Mouse (Mus musculus) embryo, embryonic 9.5 days (tissue): ENCODE results near the gene App.

ENCODE experiments used
- DNase-seq: peaks from one replicate; pipeline ENCODE4 v3.0.0-alpha.2; 2017; ENCODE audit errors: extremely low spot score

The App gene

DNA sequence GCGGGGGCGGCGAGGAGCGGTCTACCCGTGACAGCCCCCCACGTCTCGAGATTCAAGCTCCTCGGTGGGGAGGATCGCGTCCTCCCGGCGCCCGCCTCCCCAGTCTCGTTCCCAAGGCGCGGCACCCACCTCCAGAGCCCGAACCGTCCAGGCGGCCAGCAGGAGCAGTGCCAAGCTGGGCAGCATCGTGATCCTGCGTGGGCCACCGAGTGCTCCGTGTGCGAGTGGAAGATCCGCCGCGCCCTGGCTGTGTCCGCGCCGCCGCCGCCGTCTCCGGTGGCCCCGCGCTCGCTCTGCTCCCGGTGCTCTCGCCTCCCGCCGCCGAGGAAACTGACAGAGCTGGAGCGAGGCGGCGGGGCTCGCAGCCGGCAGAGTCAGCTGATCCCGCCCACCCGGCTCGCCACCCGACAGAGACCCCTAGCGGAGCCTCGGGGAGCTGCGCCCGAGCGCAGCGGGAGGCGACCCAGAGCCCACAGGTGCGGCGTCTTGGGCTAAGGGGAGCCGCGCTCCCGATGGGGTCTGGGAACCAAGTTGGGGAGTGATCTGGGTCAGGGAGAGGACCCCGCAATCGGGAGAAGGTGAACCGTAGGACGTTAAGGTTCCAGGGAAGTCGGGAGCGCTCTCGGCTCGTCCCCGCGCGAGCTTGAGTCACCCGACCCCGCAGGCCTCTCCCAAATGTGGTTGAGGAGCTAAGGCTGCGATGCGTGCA lies at the start of gene App:
Gene App, minus strand, starts transcription at position 394 of the 709 bp plus-strand sequence.
- DNase-seq: peak; percentile 90

DNA sequence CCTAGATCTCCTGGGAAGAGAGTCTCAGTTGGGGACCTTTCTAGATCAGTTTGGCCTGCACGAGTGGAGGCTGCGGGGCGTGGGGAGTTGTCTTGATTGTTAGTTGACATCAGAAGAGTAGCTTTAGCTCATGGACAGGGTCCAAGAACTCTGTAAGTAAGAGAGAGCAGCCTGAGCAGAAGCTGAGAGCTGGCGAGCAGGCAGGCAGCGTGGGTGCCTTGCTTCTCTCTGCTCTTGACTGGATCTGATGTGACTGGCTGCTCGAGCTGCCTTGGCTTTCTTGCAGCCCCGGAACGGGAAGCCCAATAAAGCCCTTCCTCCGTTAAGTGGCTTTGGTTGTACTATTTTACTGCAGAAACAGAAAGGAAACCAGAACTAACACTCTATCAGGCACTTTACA lies 42.3 kb upstream of the App start:
- no peak for DNase-seq

DNA sequence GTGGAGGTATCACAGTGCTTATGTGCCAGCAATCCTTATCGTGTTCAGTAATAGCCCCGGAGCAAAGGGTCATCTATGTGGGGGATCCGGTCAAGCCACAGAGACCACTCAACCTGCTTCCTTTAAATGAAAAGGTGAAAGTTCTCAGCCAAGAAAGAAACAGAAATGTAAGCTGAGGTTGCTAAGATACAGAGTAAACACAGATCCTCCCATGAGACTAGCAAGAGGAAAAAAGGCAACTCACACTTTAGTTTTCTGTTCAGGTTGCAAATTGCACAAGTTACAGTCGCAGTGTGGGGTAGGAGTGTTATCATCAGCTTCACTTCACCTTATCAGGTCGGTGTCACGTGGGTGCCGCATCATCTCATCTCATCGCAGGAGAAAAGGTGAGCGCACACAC lies 41.6 kb upstream of the App start:
- DNase-seq: no peak

DNA sequence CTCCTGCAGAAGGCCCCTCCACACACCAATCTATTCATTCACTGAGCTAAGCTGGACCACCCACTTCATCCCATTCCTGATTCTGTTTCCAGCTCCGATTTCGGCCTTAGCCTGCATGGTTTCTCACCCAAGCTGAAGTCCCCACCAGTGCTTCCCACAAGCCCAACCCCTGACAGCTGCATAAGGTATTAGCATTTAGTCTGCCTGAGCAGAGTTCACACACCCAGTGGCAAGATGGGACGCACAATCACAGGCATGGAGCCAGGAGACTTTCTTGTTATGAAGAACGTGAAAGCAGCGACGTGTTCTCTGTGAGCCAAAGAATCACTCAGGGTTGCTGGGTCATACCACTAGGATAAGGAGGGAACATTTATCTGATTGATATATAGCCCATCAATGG lies 22.1 kb upstream of the App start:
- no peak for DNase-seq

DNA sequence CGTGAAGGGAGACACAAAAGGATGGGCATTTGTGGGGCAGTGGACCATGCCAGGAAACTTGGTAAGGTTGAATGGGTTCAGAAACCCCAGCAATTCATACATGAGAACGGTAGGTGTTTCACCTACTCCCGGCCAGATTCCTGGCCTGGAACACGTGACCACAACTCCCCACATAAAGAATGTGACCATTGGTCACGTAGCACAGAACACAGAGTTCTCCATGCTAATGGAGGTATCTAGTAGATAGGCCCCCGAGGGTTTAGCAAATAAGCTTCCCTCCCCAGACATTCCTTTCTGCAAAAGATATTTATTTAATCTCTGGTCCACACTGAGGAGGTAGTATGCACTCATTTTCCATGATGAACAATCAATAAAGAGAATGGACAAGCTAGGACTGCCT lies 21.6 kb upstream of the App start:
- DNase-seq: no peak

DNA sequence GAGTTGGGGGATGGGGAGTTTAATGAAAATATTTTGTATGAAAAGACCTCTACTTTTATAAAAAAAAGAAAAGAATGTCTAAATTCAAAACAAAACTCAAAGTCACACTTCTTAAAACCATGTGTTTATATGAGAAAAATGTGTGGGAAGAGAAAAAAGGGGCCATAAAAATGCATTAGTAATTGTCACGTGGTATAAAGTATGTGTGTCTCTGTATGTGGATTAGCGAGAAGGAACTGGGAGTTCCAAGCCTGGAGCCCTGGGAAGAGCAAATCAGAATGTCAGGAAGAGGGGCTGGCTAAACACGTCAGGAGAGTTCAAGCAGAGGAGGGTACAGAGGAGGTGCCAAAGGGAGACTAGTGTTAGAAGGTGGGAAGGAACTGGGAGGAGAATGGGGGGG lies 7.9 kb upstream of the App start:
- DNase-seq: no peak

DNA sequence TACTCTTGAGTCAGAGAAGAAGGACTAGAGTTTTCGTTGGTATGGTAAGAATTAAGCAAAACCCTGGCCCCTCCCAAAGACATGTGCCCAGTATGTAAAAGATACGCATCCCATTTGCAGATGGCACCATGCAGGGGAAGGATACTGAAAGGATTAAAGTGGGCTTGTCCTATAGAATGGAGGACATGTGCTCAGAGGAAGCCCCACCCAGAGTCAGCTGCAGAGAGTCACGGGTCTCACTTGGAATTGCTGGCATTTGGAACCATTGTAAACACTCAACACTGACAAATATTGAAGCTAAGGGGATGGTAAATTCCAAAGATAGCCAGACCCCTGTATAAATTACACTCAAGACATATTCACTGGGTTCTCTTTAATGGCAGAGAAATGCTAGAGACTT lies 7.1 kb upstream of the App start:
- no peak for DNase-seq

DNA sequence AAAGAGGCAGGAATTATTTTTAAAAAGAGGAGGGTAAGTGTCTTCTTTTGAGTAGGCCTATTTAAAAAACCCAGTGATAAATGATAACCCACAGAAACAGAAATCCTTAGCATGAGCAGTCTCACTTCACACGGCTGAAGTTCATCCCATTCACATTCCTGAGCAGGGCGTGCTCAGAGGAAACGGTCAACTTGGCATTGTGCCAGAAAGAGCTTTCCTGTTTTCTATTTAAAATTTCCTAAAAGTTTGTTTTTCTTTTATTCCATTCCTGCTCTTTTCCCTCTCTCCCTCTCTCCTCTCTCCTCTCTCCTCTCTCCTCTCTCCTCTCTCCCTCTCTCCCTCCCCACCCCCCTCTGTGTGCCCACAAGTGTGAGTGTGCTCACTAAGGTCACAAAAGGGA lies 3.1 kb upstream of the App start:
- no peak for DNase-seq

DNA sequence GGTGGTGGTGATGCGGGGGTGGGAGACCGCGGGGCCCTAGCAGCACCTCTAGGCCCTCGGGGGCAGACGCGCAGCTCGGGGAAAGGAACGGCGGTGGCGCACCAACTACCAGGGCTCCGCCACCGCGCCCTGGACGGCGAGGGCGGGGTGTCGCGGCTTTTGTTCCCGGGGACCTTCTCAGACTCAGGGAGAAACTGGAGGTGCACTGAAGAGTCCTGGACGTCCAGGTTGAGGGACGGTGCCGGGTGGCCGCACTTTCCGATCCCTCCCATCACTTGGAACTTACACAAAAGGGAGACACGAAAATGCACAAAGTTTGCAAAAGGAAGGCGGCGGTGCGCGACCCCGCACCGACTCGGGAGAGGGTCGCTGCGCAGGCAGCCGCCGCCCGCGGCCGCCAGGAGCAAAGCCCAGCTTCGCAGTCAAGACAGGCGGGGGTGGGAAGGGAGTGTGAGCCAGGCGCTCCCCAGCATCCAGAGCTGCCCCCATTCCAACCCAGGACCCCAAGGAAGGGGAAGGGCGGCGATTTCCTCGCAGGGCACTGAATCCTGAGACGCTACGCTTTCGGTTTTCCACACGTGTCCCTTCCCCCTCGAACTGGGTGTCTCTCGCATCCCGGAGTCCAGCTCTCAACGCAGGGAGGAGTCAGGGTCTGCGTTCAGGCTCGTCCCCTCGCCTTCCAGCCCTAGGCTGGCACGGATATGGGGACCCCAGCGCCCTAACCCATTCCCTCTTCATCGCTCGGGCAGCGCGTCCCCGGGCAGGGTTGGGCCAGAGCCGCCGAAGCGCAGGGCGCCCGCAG lies 794 bp downstream of the App start:
- DNase-seq: peak; percentile 68

DNA sequence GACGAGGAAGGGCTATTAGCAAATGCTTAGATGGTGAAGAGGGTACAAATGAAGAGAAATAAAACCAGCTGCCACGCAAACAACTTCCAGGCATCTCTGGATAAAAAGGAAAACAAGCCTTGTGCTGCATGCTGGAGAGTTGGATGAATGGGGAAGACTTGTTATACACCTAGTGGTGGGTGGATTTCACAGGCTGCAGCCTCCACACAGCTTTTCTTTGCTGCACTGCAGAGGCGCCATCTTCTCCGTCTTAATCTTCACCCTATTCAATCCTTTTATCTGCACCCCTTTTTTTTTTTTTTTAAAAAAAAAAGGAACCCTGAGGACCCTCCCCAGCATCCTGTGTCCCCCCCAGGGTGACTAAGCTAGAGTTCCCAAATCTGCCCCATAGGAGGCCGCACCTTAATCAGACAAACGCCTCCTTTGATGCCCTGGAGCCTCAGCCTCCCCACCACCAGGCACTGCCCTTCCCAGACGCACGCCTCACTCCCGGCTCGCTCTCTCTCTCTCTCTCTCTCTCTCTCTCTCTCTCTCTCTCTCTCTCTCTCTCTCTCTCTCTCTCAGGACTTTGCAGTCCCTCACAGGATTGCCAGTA lies 1.5 kb downstream of the App start:
- DNase-seq: peak; percentile 75

DNA sequence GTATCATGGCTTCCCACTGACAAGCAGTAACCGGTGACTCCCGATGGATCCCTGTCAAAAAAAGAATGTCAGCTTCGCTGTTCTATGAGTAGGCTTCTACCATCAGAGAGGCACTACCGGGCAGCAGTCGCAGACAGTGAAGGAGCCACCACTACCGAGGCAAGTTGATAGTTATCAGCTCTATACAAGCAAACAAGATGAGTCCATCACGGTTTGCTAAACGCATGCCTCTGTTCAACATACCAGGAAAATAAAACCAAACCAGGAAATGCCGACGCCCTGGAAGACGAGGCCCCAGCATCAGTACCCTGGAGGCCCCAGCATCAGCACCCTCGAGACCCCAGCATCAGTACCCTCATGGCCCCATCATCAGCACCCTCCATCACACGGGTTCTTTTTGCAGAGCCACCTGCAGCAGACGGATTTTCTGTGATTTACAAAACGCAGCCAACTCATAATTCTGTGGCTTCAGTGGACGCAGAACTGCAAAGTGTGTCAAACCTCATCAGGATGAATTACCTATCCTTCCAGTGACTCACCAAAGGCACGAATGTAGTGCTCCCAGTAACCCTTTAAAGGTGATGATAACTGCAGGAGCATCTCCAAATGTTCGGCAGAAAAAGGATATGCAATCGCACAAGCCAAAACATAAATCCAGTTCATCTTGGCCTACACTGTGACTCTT lies 2.6 kb downstream of the App start:
- DNase-seq: no peak

DNA sequence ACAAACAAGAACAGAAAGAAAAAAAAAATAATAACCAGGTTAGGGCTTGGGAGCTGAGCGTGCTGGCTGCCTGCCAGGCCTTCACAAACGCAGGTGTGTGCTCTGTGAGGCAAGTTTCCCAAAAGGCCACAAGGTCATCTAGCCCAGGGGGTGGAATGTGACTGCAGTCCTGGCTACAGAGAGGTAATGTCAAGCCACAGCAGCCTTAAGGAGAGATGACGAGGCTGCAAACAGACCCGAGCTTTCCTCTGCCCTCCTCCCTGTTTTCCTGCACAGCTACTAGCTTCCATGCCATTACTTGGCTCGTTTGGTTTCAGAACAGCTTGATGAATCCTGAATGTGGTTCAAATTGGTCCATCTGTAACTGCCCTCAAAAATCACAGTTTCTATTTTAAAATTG lies 4.7 kb downstream of the App start:
- no peak for DNase-seq

DNA sequence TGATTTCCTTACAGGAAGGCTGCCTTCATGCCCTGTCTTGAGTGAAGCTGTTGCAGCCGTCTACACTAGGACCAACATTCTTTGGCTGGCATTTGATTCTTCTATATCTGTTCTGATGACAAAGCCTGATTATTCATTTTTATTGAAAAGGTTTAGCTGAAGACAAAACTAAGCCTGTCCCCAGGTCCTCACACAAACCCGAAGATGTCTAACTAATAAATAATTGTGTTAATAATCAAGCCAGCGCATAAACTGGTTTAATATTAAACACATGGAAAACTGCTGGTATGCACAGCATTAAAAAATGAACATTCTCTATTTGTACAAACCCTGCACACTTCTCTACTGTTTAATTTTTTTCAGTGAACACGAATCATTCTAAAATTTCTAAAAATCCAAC lies 7.4 kb downstream of the App start:
- DNase-seq: no peak

DNA sequence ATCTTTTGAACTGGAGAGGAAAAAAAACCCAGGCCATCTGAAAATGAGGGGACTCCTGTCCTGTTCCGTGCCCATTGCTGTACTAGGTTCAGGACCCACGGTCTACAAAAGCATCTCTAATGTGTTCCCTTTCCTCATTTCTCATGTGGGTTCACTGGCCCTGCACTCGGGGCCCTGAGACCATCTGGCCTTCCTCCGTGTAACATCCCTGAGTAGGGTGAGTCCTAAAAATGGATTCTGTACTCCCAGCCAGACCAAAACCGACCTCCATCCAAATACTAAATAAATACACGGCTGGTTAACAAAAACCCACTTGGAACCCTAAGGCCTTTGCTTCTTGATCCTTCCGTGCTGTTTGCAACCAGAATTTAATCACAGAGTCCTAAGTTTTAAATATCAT lies 7.9 kb downstream of the App start:
- DNase-seq: no peak

DNA sequence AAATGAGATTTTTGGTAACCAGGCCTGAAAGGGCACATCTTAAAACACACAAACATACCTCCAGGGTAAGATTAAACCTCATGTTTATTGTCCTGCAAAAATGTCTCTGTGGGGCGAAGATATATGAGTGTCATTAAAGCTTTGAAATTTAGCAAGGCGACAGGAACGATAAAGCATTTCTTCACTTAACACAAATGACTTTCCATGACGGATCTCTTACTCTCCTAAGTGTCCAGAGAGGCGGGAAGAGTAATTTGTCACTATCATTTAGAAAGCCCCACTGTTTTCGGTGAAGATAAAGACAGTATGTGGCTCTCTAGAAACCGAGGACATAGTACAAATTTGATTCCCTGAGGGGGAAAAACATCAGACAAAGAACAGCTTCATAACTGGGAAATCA lies 8.4 kb downstream of the App start:
- DNase-seq: no peak

DNA sequence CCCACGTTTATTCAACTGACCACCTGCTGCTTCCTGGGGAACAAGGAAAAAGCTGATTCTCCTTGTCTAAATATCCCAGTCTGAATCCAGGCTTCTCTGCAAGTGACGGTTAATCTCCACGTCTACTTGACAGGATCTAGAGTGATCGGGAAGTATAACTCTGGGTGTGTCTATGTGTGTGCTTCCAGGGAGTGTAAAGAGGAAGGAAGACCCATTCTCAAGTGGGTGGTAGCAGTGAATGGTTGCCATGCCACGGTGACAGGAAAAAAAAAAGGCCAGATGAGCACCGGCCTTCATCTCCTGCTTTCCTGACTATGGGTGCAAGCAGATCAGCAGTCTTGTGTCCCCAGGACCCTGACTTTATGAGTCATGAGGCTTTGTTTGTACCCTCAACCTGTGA lies 10.8 kb downstream of the App start:
- DNase-seq: no peak

DNA sequence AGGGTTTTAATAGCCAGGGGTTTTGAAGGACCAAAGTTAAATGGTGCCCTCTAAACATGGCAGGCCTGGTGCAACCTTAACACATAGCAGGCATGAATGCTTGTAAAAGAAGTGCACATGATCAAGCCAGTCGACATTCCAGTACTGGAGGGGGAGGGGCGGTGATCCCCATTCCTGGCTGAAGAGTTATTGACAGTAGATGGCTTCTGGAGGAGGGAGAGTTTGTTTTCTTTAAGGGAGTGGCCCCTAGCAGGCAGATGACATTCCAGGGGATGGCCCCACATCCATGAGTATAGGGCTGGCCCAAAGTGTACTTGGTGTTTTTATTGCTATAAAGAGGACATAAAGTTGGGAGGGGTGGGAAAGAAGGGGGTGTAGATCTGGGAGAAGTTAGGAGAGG lies 13.4 kb downstream of the App start:
- DNase-seq: no peak

DNA sequence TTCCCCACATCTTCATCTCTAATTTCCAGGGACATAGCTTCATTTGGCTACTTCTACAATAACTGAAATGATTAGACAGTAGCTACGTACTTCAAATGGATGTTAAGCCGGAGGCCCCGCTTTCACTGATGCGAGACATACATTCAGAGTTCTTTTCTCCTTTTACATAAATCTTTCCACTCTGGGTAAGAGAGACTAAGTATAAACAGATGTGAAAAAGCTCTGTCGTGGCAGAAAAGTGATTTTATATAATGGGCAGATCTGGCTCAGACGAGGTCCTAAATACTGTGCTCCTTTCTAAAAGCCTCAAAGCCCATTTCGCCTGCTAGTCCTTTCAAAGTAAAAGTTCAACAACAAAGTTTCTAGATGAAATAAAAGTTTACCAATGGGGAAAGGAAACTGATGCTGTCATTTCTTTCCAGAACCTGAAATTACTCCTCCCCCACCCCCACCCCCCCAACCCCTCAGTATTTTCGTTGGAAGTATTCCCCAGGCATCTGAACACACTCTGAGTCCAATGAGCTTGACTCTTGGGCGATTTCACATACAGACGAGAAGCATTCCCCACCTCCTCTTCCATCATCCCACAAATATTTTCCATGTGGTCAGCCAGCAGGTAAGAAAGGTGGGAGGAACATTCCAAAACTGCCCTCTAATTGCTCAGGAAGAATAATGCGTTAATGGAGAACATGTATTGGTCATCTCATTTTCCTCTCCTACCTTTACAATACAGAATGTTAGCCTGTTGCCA lies 15.6 kb downstream of the App start:
- DNase-seq: no peak

DNA sequence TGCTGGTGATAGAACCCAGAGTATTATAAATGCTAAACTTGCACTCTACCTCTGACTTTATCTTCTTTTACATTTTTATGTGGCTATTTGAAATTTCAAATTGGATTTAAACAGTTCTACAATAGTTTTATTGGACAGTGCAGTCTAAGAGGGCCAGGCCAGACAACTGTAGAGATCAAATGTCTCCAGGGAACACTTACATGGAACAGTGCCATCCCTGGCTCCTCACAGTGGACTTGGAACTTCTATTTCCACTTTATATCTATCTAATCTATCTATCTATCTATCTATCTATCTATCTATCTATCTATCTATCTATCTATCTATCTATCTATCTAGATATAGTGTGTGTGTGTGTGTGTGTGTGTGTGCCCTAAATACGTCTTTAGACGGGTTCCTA lies 16.4 kb downstream of the App start:
- no peak for DNase-seq

DNA sequence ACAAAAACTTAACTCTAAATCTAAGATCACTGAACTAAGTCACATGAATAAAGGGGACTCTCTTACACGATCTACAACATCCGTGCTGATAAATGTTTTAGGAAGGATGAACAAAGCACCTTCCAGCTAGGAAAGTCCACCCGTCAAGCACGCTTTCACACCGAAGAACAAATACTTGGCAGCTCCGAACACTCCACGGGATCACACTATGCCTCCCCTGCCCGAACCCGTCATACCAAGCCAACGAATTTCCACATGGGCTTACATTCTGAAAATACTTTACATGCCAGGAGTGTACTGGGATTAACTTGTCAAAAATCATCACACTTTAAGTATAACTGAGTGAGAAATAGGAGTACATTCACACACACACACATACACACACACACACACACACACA lies 17.7 kb downstream of the App start:
- no peak for DNase-seq

DNA sequence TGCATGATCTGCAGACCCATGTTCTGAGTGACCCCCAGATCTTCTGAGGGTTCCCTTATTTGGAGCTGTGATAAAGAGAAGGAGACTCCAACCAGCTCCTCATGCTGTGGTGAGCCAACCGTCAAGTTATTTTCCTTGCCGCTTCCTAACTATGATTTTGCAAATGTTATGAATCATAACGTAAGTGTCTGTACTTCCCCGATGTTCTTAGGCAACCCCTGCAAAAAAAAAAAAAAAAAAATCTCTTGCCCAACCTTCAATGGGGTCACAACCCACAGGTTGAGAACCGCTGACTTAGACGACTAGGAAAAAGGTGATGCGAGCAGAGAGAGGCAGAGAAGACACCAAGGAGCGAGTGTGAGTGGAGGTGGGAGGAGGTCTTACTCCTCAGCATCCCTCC lies 21.1 kb downstream of the App start:
- no peak for DNase-seq

DNA sequence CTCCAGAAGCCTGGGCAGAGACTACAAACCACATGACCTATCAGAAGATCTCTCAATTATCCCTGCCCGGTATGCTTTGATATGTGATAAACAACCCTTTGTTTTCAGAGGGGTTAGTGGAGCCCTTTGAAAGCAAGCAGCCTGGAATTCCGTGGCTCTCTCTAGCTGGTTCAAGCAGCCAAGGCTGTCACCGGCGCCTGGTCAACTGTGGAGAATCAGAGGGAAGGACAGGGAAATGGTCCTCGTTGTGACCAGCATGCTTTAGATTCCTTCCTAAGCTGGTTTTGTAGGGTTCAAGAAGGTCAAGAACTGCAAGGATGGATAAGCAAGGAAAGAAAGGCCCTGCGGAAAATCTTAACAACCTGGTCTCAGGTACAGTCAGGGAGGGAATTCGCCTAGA lies 21.9 kb downstream of the App start:
- peak; percentile 43 for DNase-seq
